Mouse (Mus musculus) embryonic fibroblast, embryonic 13.5 days (primary cell): Measurements from ENCODE around the gene Clec4a2.
"Not testable (repeated sequence)": the region's sequence is repeated elsewhere in the genome, so short reads cannot be mapped to it uniquely, and the experiment has no call there.

Experiments
- CTCF ChIP-seq: IDR thresholded peaks from 2 replicates; pipeline ENCODE4 v1.5.1; 2011; ENCODE audit warnings: mild to moderate bottlenecking, control low read depth, low read length, moderate library complexity, borderline replicate concordance; ENCODE audit not compliant: insufficient read depth
- POLR2A ChIP-seq: IDR thresholded peaks from 2 replicates; pipeline ENCODE4 v1.6.1; 2011; ENCODE audit warnings: low read depth, mild to moderate bottlenecking, control low read depth, low read length, moderate library complexity

DNA sequence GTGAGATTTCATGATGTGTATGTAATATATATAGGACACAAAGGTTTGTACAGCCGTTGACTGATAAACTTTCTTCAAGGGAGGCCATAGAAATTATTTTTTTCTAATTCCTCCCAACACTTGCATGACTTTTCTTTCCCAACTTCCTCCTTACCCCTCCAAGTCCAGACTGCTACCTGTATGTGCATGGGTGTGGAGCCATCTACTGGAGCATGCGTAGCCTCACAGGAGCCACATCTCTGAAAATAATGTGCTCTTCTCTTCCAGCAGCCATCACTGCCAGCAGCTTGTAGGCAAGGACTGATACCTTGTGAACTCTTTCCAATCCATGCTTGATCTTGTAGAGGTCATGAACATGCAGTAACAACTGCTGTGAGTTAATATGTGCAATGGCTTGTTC is 78.6 kb downstream of the Clec4a2 start:
- TF ChIP-seq POLR2A, CTCF: not testable (repeated sequence)
